Mouse (Mus musculus) forebrain, postnatal 0 days (tissue): ENCODE data around the gene St13. TPM values are rescaled to one million over a fixed set of nuclear protein-coding genes. Genes with fewer than 3 reads are reported as not detected.

Experiments used
- ATAC-seq: fragments of 200-750 bp; cut with Nextera tagmentation; 2 replicates; pipeline ENCODE4 v1.8.0; 2017; ENCODE audit warnings: mild to moderate bottlenecking, moderate library complexity
- DNase-seq: peaks from one replicate; pipeline ENCODE4 v3.0.0-alpha.2; 2015
- H3K27ac ChIP-seq: fragments of 300-500 bp; sonication (generic); 2 replicates; pipeline ENCODE4 v1.5.1; 2014; ENCODE audit warnings: low read depth, mild to moderate bottlenecking, antibody characterized with exemption, low read length, moderate library complexity, mixed read lengths
- H3K27me3 ChIP-seq: fragments of 300-500 bp; sonication (generic); 2 replicates; pipeline ENCODE4 v1.6.1; 2014; ENCODE audit warnings: mild to moderate bottlenecking, low read length, mixed read lengths; ENCODE audit not compliant: insufficient read depth
- H3K36me3 ChIP-seq: fragments of 300-500 bp; sonication (generic); 2 replicates; pipeline ENCODE4 v1.6.1; 2014; ENCODE audit warnings: mild to moderate bottlenecking, moderate library complexity; ENCODE audit not compliant: insufficient read depth
- H3K4me1 ChIP-seq: fragments of 300-500 bp; sonication (generic); 2 replicates; pipeline ENCODE4 v1.6.1; 2014; ENCODE audit warnings: antibody characterized with exemption; ENCODE audit not compliant: insufficient read depth
- H3K4me2 ChIP-seq: fragments of 300-500 bp; sonication (generic); 2 replicates; pipeline ENCODE4 v1.6.1; 2014; ENCODE audit warnings: low read depth, mild to moderate bottlenecking, moderate library complexity
- H3K4me3 ChIP-seq: fragments of 300-500 bp; sonication (generic); 2 replicates; pipeline ENCODE4 v1.5.1; 2014; ENCODE audit warnings: low read depth, low read length, mixed read lengths
- H3K9ac ChIP-seq: fragments of 300-500 bp; sonication (generic); 2 replicates; pipeline ENCODE4 v1.6.1; 2014; ENCODE audit warnings: mild to moderate bottlenecking
- H3K9me3 ChIP-seq: fragments of 300-500 bp; sonication (generic); 2 replicates; pipeline ENCODE4 v1.6.1; 2016; ENCODE audit warnings: low read length
- CTCF ChIP-seq: sonication (generic); IDR thresholded peaks from 2 replicates; pipeline ENCODE4 v1.5.1; 2016; ENCODE audit warnings: antibody characterized with exemption, control low read depth, low read depth
- WGBS: fragments of 180-500 bp; shearing (Covaris S2); extraction: QIAGEN DNeasy Blood & Tissue Kit; methylation state at CpG from one replicate; pipeline ENCODE4 v1.1.7; 2014; 5-methylcytosine and 5-hydroxymethylcytosine counted together
- polyA plus RNA-seq: library from polyadenylated mRNA; unstranded; fragments of >200 nt; fragmentation: Nextera tagmentation; extraction: Ambion mirVana; gene quantifications from 2 replicates; pipeline ENCODE4 v1.2.1, GENCODE M21; 2015
- total RNA-seq: library from RNA; depleted of rRNA; stranded (reverse); fragments of >200 nt; gene quantifications from 2 replicates; pipeline ENCODE4 v1.2.3, GENCODE M21; 2014; rRNA removed

St13 gene
- total RNA-seq: 140 and 143 TPM in 2 replicates
- polyA plus RNA-seq: 206 and 223 TPM in 2 replicates

DNA sequence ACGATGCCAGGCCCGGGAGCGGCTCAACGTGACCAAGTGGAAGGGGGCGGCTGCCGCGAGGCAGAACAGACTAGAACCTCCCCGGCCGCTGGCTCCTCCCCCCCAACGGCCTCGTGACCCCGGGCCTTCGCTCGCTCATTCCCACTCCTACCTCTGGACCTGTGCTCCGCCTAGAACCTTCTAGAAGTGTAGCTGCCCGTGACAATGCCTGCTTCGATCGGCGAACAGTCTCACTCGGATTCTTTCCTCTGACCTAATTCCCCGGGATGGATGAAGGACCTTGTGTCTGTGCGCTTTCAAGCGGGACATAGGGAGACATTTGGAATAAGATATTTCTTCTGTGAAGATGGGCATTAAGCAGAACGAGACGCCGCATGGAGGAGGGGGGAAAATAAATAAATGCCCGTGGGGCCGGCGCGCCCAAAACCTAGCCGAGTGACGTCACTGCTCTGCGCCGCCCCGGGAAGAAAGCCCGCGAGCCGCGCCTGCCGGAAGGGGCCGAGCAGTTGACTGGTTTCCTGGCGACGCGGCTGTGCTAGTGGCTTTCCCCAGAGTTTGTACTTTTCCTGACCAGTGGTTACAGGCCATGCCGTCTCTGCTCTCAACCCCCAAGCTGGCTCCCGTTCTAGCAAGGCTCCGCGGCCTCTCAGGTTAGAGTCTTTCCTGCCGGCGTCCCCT, at the start of gene St13, which contains the start of gene Xpnpep3:
Gene St13 (minus strand): TSS at position 440 of the 678 bp plus-strand sequence.
Gene Xpnpep3 (plus strand): TSS at position 501 of the 678 bp plus-strand sequence.
- Histone ChIP-seq H3K9ac (peak within 1 kb of the TSS; percentile 88), H3K4me1 (peaks cover 16% of the 10 kb centered on the region), H3K9me3 (no peaks in the 10 kb centered on the region), H3K36me3 (no peaks in the 10 kb centered on the region), H3K27me3 (no peaks in the 10 kb centered on the region), H3K4me2 (peak within 1 kb of the TSS; percentile 65), H3K4me3 (peak within 1 kb of the TSS; percentile 84), H3K27ac (peak within 1 kb of the TSS; percentile 96)
- no peak for TF ChIP-seq CTCF
- DNase-seq: peak; percentile 98
- WGBS: 1% methylated on average over 48 of the region's 50 CpGs
- peak; percentile 99 for ATAC-seq

DNA sequence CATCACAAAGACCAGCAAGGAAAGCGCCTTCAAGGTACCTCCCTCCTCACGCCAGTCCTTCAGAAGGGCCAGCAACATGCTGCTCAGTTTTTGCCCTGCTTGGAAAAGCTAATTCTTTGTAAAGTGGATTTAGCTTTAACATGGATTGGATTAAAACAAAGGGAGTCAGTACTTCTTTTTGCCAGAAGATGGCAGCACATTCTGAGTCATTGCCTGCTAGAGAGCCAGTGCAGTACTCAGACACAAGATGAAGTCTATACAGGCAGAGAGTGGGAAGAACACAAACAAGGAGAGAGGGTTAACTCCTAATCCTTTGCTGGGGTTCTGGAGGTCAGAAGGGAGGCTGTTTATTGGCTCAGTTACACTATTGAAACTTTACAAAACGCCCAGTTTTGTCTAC, 48.6 kb upstream of the St13 start:
- no peak overlapping the region for H3K9ac ChIP-seq
- H3K36me3 ChIP-seq: peaks cover 29% of the 10 kb centered on the region
- no peak overlapping the region for H3K4me3 ChIP-seq
- peak; percentile 85 for ATAC-seq
- 44% methylated on average over 3 of the region's 3 CpGs for WGBS
- no peaks in the 10 kb centered on the region for H3K27me3 ChIP-seq
- no peak overlapping the region for H3K4me2 ChIP-seq
- peak; percentile 88 for DNase-seq
- no peaks in the 10 kb centered on the region for H3K9me3 ChIP-seq
- peak overlapping the region; percentile 35; the same call in 1 of the 2 replicates for H3K27ac ChIP-seq
- no peaks in the 10 kb centered on the region for H3K4me1 ChIP-seq
- peak; percentile 89 for TF ChIP-seq CTCF

DNA sequence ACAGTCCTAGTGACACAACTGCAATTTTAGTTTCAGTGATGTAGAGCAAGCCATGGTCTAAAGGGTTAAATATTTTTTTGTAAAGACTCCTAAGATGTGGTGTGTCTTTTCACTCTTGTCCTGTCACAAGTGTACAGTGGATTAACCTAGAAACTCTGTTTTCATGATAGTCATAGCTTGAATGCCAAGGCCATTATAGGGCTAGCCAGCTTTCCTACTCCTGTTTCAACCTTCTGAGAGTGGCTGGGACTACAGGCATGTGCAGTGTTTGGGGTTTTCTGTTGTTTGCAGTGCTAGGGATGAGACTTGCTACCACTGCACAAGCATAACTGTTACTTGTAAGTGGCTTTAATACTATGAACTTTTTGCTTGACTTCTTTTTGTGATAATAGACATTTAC, 39.4 kb upstream of the St13 start:
- Histone ChIP-seq H3K4me1 (no peaks in the 10 kb centered on the region), H3K4me2 (no peak overlapping the region), H3K9ac (no peak overlapping the region), H3K9me3 (no peaks in the 10 kb centered on the region), H3K4me3 (no peak overlapping the region), H3K27ac (no peak overlapping the region), H3K27me3 (no peaks in the 10 kb centered on the region), H3K36me3 (peaks cover 9% of the 10 kb centered on the region; the same call in 1 of the 2 replicates)
- no peak for TF ChIP-seq CTCF
- no peak for ATAC-seq
- no peak for DNase-seq

DNA sequence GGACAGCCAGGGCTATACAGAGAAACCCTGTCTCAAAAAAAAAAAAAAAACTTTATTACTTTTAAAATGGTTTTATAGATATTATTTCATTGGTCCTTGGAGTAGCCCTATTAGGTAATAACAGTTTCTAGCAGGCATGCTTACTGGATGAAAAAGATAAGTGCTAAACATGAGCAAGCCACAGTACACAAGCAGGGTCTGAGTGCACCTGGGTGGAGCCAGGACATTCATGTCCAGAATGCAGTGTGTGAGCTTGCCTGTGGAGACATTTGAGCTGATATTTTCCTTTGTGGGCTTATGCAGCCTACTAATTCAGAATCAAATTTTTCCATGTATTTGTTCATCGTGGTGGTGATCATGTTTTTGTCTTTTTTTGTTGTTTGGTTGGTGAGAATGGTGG, 38.5 kb upstream of the St13 start:
- no peaks in the 10 kb centered on the region for H3K4me1 ChIP-seq
- DNase-seq (no peak), ATAC-seq (no peak)
- no peaks in the 10 kb centered on the region for H3K9me3 ChIP-seq
- peaks cover 9% of the 10 kb centered on the region; the same call in 1 of the 2 replicates for H3K36me3 ChIP-seq
- no peaks in the 10 kb centered on the region for H3K27me3 ChIP-seq
- H3K9ac ChIP-seq: no peak overlapping the region
- no peak overlapping the region for H3K27ac ChIP-seq
- TF ChIP-seq CTCF: no peak
- WGBS: 97% methylated on average over 1 of the region's 1 CpGs
- no peak overlapping the region for H3K4me2 ChIP-seq
- H3K4me3 ChIP-seq: no peak overlapping the region

DNA sequence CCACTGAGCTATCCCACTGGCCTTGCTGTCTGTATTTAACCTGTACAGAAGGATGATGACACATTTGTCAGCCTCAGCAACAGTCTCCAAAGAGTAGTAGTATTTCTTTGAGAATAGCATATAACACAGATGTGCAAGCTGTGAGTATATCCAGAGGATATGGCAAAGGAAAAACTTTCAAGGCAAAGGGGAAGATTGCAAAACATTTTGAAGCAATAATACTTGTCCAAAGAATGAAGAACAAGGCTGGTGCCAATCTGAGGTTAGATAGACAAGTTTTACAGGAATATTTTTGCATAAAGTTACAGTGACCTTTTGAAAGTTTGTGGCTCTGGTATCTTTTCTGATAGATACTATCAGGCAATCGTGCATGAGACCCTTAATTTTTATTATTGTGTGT, 31.3 kb upstream of the St13 start:
- H3K4me2 ChIP-seq: no peak overlapping the region
- no peak overlapping the region for H3K9ac ChIP-seq
- no peak for ATAC-seq
- no peaks in the 10 kb centered on the region for H3K4me1 ChIP-seq
- no peaks in the 10 kb centered on the region for H3K9me3 ChIP-seq
- H3K27ac ChIP-seq: no peak overlapping the region
- TF ChIP-seq CTCF: no peak
- 88% methylated on average over 1 of the region's 1 CpGs for WGBS
- no peaks in the 10 kb centered on the region for H3K27me3 ChIP-seq
- no peak for DNase-seq
- peaks cover 10% of the 10 kb centered on the region; the same call in 1 of the 2 replicates for H3K36me3 ChIP-seq
- H3K4me3 ChIP-seq: no peak overlapping the region

DNA sequence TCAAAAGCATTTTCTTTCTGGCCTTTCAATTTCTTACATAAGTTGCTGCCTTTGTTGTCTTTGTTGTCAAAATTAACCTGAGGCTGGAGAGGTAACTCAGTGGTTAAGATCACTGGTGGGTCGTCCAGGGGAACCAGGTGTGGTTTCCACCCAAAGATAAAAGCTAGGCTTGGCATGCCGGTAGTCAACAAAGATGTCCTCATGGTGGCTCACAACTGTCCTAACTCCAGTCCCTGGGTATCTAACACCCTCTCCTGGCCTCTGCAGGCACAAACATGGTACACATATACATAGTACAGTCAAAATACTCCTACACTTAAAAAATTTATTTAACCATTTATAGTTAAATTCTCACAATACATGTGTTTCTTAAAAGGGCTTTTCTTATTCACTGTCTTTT, 28.1 kb upstream of the St13 start:
- DNase-seq: no peak
- no peak for TF ChIP-seq CTCF

DNA sequence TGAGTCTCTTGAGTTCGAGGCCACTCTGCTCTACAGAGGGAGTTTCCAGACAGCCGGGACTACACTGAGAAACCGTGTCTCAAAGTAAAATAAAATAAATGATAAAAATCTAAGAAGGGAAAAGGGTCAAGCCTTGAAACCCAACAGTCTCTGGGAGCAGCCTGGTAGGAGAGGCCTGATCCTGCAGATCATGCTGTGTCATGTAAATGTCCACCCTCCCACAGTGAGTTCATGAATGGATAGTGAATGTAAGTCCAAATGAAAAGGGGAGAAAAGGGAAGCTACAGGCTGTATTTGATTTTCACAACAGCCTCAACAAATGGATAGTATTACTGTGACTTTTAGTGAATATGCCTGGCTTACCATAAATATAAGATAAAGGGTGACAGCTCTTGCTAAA, 25.4 kb upstream of the St13 start:
- no peak overlapping the region for H3K9ac ChIP-seq
- 84% methylated on average over 3 of the region's 3 CpGs for WGBS
- H3K4me3 ChIP-seq: no peak overlapping the region
- H3K27ac ChIP-seq: no peak overlapping the region
- no peak overlapping the region for H3K4me2 ChIP-seq
- DNase-seq (no peak), ATAC-seq (no peak)
- no peak for TF ChIP-seq CTCF
- no peaks in the 10 kb centered on the region for H3K9me3 ChIP-seq
- H3K36me3 ChIP-seq: no peaks in the 10 kb centered on the region; the same call in 1 of the 2 replicates
- no peaks in the 10 kb centered on the region for H3K4me1 ChIP-seq
- no peaks in the 10 kb centered on the region for H3K27me3 ChIP-seq

More for the DNA sequence above, 28.1 kb upstream of the St13 start:
- 88% methylated on average over 2 of the region's 2 CpGs for WGBS
- Histone ChIP-seq H3K4me3 (no peak overlapping the region), H3K9ac (no peak overlapping the region), H3K27me3 (no peaks in the 10 kb centered on the region), H3K27ac (no peak overlapping the region), H3K9me3 (no peaks in the 10 kb centered on the region), H3K4me1 (no peaks in the 10 kb centered on the region), H3K4me2 (no peak overlapping the region), H3K36me3 (peaks cover 10% of the 10 kb centered on the region; the same call in 1 of the 2 replicates)
- no peak for ATAC-seq
